Mouse (Mus musculus): Measurements from ENCODE around the gene Car5b.

The Car5b gene

GRCm38 (mm10) chrX:163957803-163958466, 69.9 kb downstream of the Car5b start:
- DNase-seq = peak; percentile 21

- DNase-seq = no peak
These were observed 70.4 kb downstream of the Car5b start for GRCm38 (mm10) chrX:163957381-163957780.

GRCm38 (mm10) chrX:163951618-163952017, 76.2 kb downstream of the Car5b start:
- DNase-seq = no peak

GRCm38 (mm10) chrX:163944381-163944780, 83.4 kb downstream of the Car5b start:
- no peak for DNase-seq

GRCm38 (mm10) chrX:163938587-163938986, 89.2 kb downstream of the Car5b start:
- no peak for DNase-seq

GRCm38 (mm10) chrX:163934731-163935130, 93.1 kb downstream of the Car5b start:
- DNase-seq = no peak

GRCm38 (mm10) chrX:163929550-163929949, 98.2 kb downstream of the Car5b start:
- DNase-seq = no peak
